Mouse (Mus musculus) liver, embryonic 14.5 days (tissue): ENCODE measurements at regions not wholly inside any gene's neighbourhood (a gene's known extent, or its start where the extent isn't known, plus 50 kb on each side); places are given as distances from the start of the nearest gene placed in this dataset.

Experiments used
- CTCF ChIP-seq: IDR thresholded peaks from 2 replicates; pipeline ENCODE4 v1.5.1; 2016; ENCODE audit warnings: antibody characterized with exemption, low read depth, control low read depth
- EP300 ChIP-seq: IDR thresholded peaks from 2 replicates; pipeline ENCODE4 v1.6.1; 2016; ENCODE audit warnings: antibody characterized with exemption, low read depth

DNA sequence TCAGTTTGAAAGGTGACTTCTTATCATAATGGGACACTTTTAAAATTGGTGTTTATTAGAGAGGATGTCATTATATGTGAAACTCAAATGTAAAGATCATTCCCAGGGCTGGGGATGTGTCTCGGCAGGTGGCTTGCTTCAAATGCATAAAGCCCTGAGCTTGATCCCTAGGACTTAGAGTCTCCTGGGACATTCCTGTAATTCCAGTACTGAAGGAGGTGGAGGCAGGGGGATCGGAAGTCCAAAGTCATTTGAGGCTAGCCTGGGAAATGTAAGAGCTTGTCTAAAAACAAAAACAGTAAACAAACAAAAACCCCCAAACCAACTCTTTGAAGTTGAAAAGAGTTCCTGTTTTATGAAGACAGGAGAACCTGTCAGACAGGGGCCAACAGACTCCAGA, 94.6 kb upstream of the Map3k1 start:
- no peak for TF ChIP-seq CTCF
- TF ChIP-seq EP300: no peak
